In the genomic region with DNA sequence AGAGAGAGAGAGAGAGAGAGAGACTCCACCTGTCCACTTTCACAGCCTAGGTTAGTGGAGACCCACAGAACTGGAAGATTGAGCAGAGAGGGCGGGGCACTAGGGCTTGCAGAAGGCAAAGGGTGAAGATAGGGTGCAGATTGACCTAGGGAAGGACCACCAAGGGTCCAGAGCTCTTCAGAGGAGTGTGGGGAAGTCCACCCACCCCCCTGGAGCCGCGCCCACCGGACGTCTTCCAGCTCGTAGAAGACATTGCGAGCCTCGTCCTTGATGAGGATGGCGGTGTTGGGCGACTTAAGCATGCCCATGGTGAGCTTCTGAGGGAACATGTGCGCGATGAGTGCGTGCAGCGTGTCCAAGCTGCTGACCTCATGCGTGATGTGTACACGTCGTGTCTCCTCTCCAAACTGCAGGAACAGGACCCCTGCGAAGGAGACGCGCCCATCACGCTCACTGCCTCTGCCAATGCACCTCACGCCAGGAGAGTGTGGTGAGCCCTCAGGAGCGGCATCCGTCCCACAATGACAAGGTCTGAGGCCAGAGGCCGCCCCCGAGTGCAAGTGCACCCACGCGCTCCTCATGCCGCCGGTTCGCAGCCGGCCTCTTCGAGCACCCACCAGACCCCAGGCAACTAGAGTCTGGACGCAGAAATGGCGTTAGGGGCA, we compare ENCODE assay signal across 9 mouse cellular contexts. TPM values are rescaled to one million over a fixed set of nuclear protein-coding genes. Genes with fewer than 3 reads are reported as not detected.
A peak's percentile ranks its signal among the peaks of the same experiment; 100 is the strongest.
DNase-seq lines count a peak whose midpoint lies in the region; ATAC-seq and TF ChIP-seq lines count a peak whose summit lies in the region.
"Had no signal": no experiment of that assay in that cellular context is flagged by ENCODE, and none has a peak within 500 bp of the region (broad histone marks: within the 10 kb centered on the region; RNA-seq: fewer than 3 reads in every experiment).

No protein-coding gene starts in this region.

- no peak for DNase-seq in heart, postnatal 0 days (ENCODE audit: low spot score)
- no peak for DNase-seq in heart, postnatal 36 days
- DNase-seq in cerebellum, adult 9-10 months, result peak; percentile 75
- no peak for DNase-seq in forebrain, postnatal 0 days
- DNase-seq in adrenal gland, postnatal 25 days, result no peak
- DNase-seq in spleen, adult 18-20 months, result no peak

- intact Hi-C loops in heart, postnatal 36 days (cut with DNase I), result no loop called here

- H3K4me2 ChIP-seq in heart, postnatal 0 days (ENCODE audit: low read depth, low read length), result no peak overlapping the region
- H3K4me2 ChIP-seq in forebrain, postnatal 0 days (ENCODE audit: low read depth), result peak overlapping the region; percentile 44
- peak overlapping the region; percentile 51 for H3K4me2 ChIP-seq in midbrain, embryonic 13.5 days (replicated peaks)

- H3K9ac ChIP-seq in heart, postnatal 0 days (replicated peaks; ENCODE audit: low read depth, low read length), result no peak overlapping the region
- no peak overlapping the region; the same call in 1 of the 2 replicates for H3K9ac ChIP-seq in forebrain, postnatal 0 days
- no peak overlapping the region for H3K9ac ChIP-seq in midbrain, embryonic 13.5 days (replicated peaks)

- WGBS in heart, postnatal 0 days, result 11% methylated on average over 35 of the region's 35 CpGs
- 42% methylated on average over 35 of the region's 35 CpGs for WGBS in forebrain, postnatal 0 days
- WGBS in midbrain, embryonic 13.5 days, result 19% methylated on average over 35 of the region's 35 CpGs

- H3K9me3 ChIP-seq in heart, postnatal 0 days (replicated peaks; ENCODE audit: control insufficient read depth, low read length), result no peaks in the 10 kb centered on the region
- no peaks in the 10 kb centered on the region for H3K9me3 ChIP-seq in forebrain, postnatal 0 days (ENCODE audit: low read length)
- H3K9me3 ChIP-seq in midbrain, embryonic 13.5 days, result no peaks in the 10 kb centered on the region

- H3K27me3 ChIP-seq in heart, postnatal 0 days (ENCODE audit: control insufficient read depth, insufficient read depth, low read length), result peaks cover 87% of the 10 kb centered on the region
- H3K27me3 ChIP-seq in forebrain, postnatal 0 days (ENCODE audit: insufficient read depth, low read length), result peaks cover 7% of the 10 kb centered on the region; the same call in 1 of the 2 replicates
- H3K27me3 ChIP-seq in midbrain, embryonic 13.5 days, result peaks cover 71% of the 10 kb centered on the region

- ATAC-seq in heart, postnatal 0 days (ENCODE audit: insufficient read depth, low read depth), result no peak
- no peak for ATAC-seq in forebrain, postnatal 0 days
- ATAC-seq in midbrain, embryonic 13.5 days, result no peak
- ATAC-seq in inflammation-experienced regulatory T-cells, adult 6 months, result no peak

- peaks cover 7% of the 10 kb centered on the region; the same call in 1 of the 2 replicates for H3K4me1 ChIP-seq in heart, postnatal 0 days (ENCODE audit: control insufficient read depth, insufficient read depth)
- H3K4me1 ChIP-seq in forebrain, postnatal 0 days (ENCODE audit: insufficient read depth), result peaks cover 5% of the 10 kb centered on the region
- H3K4me1 ChIP-seq in midbrain, embryonic 13.5 days (replicated peaks), result peaks cover 72% of the 10 kb centered on the region

- no peak for TF ChIP-seq EP300 in heart, postnatal 0 days (IDR thresholded peaks at IDR 0.05; ENCODE audit: low read depth)

- no peak for TF ChIP-seq CTCF in heart, postnatal 0 days (IDR thresholded peaks at IDR 0.05; ENCODE audit: low read depth)
- TF ChIP-seq CTCF in forebrain, postnatal 0 days (IDR thresholded peaks at IDR 0.05; ENCODE audit: low read depth), result no peak

- H3K36me3 ChIP-seq in heart, postnatal 0 days (replicated peaks; ENCODE audit: control insufficient read depth, insufficient read depth, low read length), result no peaks in the 10 kb centered on the region
- peaks cover 26% of the 10 kb centered on the region for H3K36me3 ChIP-seq in forebrain, postnatal 0 days (ENCODE audit: insufficient read depth)
- H3K36me3 ChIP-seq in midbrain, embryonic 13.5 days, result peaks cover 34% of the 10 kb centered on the region

- peak overlapping the region; percentile 41 for H3K4me3 ChIP-seq in heart, postnatal 0 days (ENCODE audit: low read depth, low read length)
- H3K4me3 ChIP-seq in forebrain, postnatal 0 days (ENCODE audit: low read depth, low read length), result 0 out of 2 replicates have a peak overlapping the region, but pooled peaks have one; percentile 14
- peak overlapping the region; percentile 26; the same call in 1 of the 2 replicates for H3K4me3 ChIP-seq in midbrain, embryonic 13.5 days (replicated peaks)

- H3K27ac ChIP-seq in heart, postnatal 0 days (ENCODE audit: low read depth), result no peak overlapping the region
- H3K27ac ChIP-seq in forebrain, postnatal 0 days (ENCODE audit: low read depth, low read length), result no peak overlapping the region
- H3K27ac ChIP-seq in midbrain, embryonic 13.5 days, result no peak overlapping the region

RNA-seq across cellular contexts. Expression of a gene that starts 36.1 kb away (rescaled TPM):
- total RNA-seq in heart, postnatal 0 days (2014; rRNA removed; ENCODE audit: low replicate concordance), result not detected in 2 replicates
- polyA plus RNA-seq in heart, postnatal 0 days (2015; fragmentation: Nextera tagmentation; extraction: Ambion mirVana), result 0.45 TPM in 2 replicates
- not detected for total RNA-seq in heart, postnatal 36 days (2021)
- 0.38 TPM in 1 of 2 replicates, not detected in the other for total RNA-seq in forebrain, postnatal 0 days (2014; rRNA removed)
- polyA plus RNA-seq in forebrain, postnatal 0 days (2015; fragmentation: Nextera tagmentation; extraction: Ambion mirVana), result 0.25 TPM in 1 of 2 replicates, not detected in the other
- 0.88 and 1.2 TPM in 2 replicates for polyA plus RNA-seq in midbrain, embryonic 13.5 days (2015; fragmentation: Nextera tagmentation; extraction: Ambion mirVana)
- polyA plus RNA-seq in inflammation-experienced regulatory T-cells, adult 6 months (2017; shearing (Covaris generic)), result not detected
- total RNA-seq in adrenal gland, postnatal 25 days (2021), result not detected in 2 replicates
- total RNA-seq: MEL had no signal

RNA-seq across cellular contexts. Expression of a gene that starts 39.8 kb away (rescaled TPM):
- total RNA-seq in heart, postnatal 0 days (2014; rRNA removed; ENCODE audit: low replicate concordance), result not detected in 2 replicates
- 0.04 TPM in 1 of 2 replicates, not detected in the other for polyA plus RNA-seq in heart, postnatal 0 days (2015; fragmentation: Nextera tagmentation; extraction: Ambion mirVana)
- under 1 TPM; 0.08 to 0.16 TPM for total RNA-seq in heart, postnatal 36 days (2021)
- 50.1 and 70.7 TPM in 2 replicates for total RNA-seq in forebrain, postnatal 0 days (2014; rRNA removed)
- 8.9 and 12.0 TPM in 2 replicates for polyA plus RNA-seq in forebrain, postnatal 0 days (2015; fragmentation: Nextera tagmentation; extraction: Ambion mirVana)
- polyA plus RNA-seq in midbrain, embryonic 13.5 days (2015; fragmentation: Nextera tagmentation; extraction: Ambion mirVana), result 7.0 and 8.5 TPM in 2 replicates
- not detected for polyA plus RNA-seq in inflammation-experienced regulatory T-cells, adult 6 months (2017; shearing (Covaris generic))
- total RNA-seq in adrenal gland, postnatal 25 days (2021), result 9.8 and 9.9 TPM in 2 replicates
